In the genomic region with DNA sequence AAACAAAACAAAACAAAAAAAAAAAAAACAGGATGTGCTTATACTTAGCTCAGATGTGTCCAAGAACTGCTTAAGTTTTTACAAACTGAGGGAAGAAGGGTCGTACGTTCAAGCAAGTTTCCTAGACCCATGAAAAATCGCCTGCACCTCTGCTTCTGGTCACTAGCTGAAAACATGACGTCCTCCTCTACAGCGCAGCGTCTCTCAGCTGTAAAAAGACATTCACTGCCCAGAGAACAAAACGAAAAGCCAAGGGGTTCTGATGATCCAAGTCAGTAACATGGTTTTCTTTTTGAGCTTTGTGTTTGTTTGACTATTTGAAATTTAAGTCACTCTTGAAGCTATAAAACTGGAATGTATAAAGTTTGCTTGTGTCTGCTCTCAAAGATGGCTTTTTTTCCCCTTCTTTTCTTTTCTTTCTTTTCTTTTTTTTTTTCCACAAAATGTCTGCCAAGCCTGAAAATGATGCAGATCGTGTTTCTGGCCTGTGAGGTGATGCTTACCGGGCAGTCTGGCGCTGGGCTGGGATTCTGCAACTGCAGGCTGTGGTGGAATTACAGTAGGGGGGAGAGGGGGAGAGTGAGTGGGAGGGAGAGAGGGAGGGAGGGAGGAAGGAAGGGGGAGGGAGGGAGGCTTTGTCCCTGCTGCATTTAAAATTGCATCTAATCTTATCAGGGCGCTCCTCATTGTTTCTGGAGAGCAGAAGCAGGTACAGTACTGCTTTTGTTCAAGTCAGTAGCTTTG, we compare ENCODE assay signal across 9 mouse cellular contexts.
DNase-seq lines count a peak whose midpoint lies in the region; ATAC-seq and TF ChIP-seq lines count a peak whose summit lies in the region.
"Had no signal": no experiment of that assay in that cellular context is flagged by ENCODE, and none has a peak within 500 bp of the region (broad histone marks: within the 10 kb centered on the region; RNA-seq: fewer than 3 reads in every experiment).

No protein-coding gene starts in this region.

- H3K9ac ChIP-seq in heart, adult 2 months (ENCODE audit: low read depth, low read length) = no peak overlapping the region
- no peak overlapping the region for H3K9ac ChIP-seq in hindbrain, embryonic 11.5 days (ENCODE audit: low read depth, low read length)
- no peak overlapping the region for H3K9ac ChIP-seq in midbrain, embryonic 15.5 days

- TF ChIP-seq CTCF in heart, adult 2 months (IDR thresholded peaks at IDR 0.05) = no peak

- H3K79me2 ChIP-seq in heart, adult 2 months (replicated peaks; ENCODE audit: control insufficient read depth, insufficient read depth, low read length) = no peaks in the 10 kb centered on the region

- no peaks in the 10 kb centered on the region for H3K4me1 ChIP-seq in heart, embryonic 10.5 days
- no peaks in the 10 kb centered on the region for H3K4me1 ChIP-seq in heart, adult 2 months (ENCODE audit: control insufficient read depth, insufficient read depth, low read length)
- no peaks in the 10 kb centered on the region for H3K4me1 ChIP-seq in hindbrain, embryonic 11.5 days (replicated peaks; ENCODE audit: control insufficient read depth, insufficient read depth, low read length)
- peaks cover 6% of the 10 kb centered on the region; the same call in 1 of the 2 replicates for H3K4me1 ChIP-seq in midbrain, embryonic 15.5 days

- peak; percentile 82 for ATAC-seq in hindbrain, embryonic 11.5 days (ENCODE audit: low FRiP score)
- peak; percentile 80; the same call in 1 of the 2 replicates for ATAC-seq in midbrain, embryonic 15.5 days (replicated peaks)
- no peak for ATAC-seq in granulocyte monocyte progenitor cell, adult 5-6 weeks (replicated peaks; ENCODE audit: poor library complexity, severe bottlenecking)

- H3K9me3 ChIP-seq in heart, embryonic 10.5 days = no peaks in the 10 kb centered on the region
- H3K9me3 ChIP-seq in hindbrain, embryonic 11.5 days (ENCODE audit: control insufficient read depth, low read length) = no peaks in the 10 kb centered on the region
- H3K9me3 ChIP-seq in midbrain, embryonic 15.5 days = no peaks in the 10 kb centered on the region

- no peak for TF ChIP-seq POLR2A in heart, adult 2 months (IDR thresholded peaks at IDR 0.05; ENCODE audit: insufficient read depth, low read depth, low read length)

- WGBS in heart, embryonic 10.5 days = 4% methylated on average over 11 of the region's 11 CpGs
- WGBS in heart, adult 2 months = 6% methylated on average over 11 of the region's 11 CpGs
- WGBS in hindbrain, embryonic 11.5 days = 5% methylated on average over 11 of the region's 11 CpGs
- 2% methylated on average over 11 of the region's 11 CpGs for WGBS in midbrain, embryonic 15.5 days

- DNase-seq in heart, embryonic 10.5 days (ENCODE audit: low spot score) = no peak
- no peak for DNase-seq in heart, adult 2 months
- DNase-seq in NIH3T3 (ENCODE audit: low read depth) = peak; percentile 73
- DNase-seq in hindbrain, embryonic 11.5 days (ENCODE audit: low spot score) = peak; percentile 51
- no peak for DNase-seq in adrenal gland, adult 8-10 months
- no peak for DNase-seq in thymus, postnatal 10 days (ENCODE audit: low spot score in 2 of 2)

- TF ChIP-seq EP300 in heart, adult 2 months (IDR thresholded peaks at IDR 0.05; ENCODE audit: insufficient read depth, low read depth, low read length) = no peak

- peak overlapping the region; percentile 19 for H3K4me2 ChIP-seq in hindbrain, embryonic 11.5 days (replicated peaks; ENCODE audit: low read depth, low read length)
- peak overlapping the region; percentile 43 for H3K4me2 ChIP-seq in midbrain, embryonic 15.5 days

- no peaks in the 10 kb centered on the region for H3K36me3 ChIP-seq in heart, embryonic 10.5 days
- H3K36me3 ChIP-seq in heart, adult 2 months (ENCODE audit: control insufficient read depth, insufficient read depth, low read length) = no peaks in the 10 kb centered on the region
- H3K36me3 ChIP-seq in hindbrain, embryonic 11.5 days (ENCODE audit: control insufficient read depth, insufficient read depth, low read length) = no peaks in the 10 kb centered on the region
- H3K36me3 ChIP-seq in midbrain, embryonic 15.5 days (replicated peaks) = no peaks in the 10 kb centered on the region

- intact Hi-C loops in heart, adult 2 months (cut with DNase I) = no loop called here

- no peak overlapping the region; the same call in 1 of the 2 replicates for H3K27ac ChIP-seq in heart, embryonic 10.5 days
- H3K27ac ChIP-seq in heart, adult 2 months = no peak overlapping the region
- H3K27ac ChIP-seq in hindbrain, embryonic 11.5 days (ENCODE audit: low read depth, low read length) = no peak overlapping the region
- no peak overlapping the region for H3K27ac ChIP-seq in midbrain, embryonic 15.5 days

- peaks cover 9% of the 10 kb centered on the region; the same call in 1 of the 2 replicates for H3K27me3 ChIP-seq in heart, embryonic 10.5 days (ENCODE audit: insufficient read depth, poor library complexity, severe bottlenecking)
- no peaks in the 10 kb centered on the region for H3K27me3 ChIP-seq in heart, adult 2 months (ENCODE audit: control insufficient read depth, insufficient read depth, low read length)
- no peaks in the 10 kb centered on the region for H3K27me3 ChIP-seq in hindbrain, embryonic 11.5 days (ENCODE audit: control insufficient read depth, insufficient read depth, low read length)
- no peaks in the 10 kb centered on the region for H3K27me3 ChIP-seq in midbrain, embryonic 15.5 days (replicated peaks)

- peak overlapping the region; percentile 35 for H3K4me3 ChIP-seq in heart, embryonic 10.5 days
- no peak overlapping the region for H3K4me3 ChIP-seq in heart, adult 2 months
- H3K4me3 ChIP-seq in hindbrain, embryonic 11.5 days (ENCODE audit: low read depth, low read length) = no peak overlapping the region
- H3K4me3 ChIP-seq in midbrain, embryonic 15.5 days = peak overlapping the region; percentile 10; the same call in 1 of the 2 replicates
- H3K4me3 ChIP-seq: erythroblast, embryonic 14.5 days had no signal

Comparison
In these comparisons a context has a peak if more than half of its experiments do, and no peak if none do; other contexts are left out.
1. H3K4me3 ChIP-seq: peak in heart, embryonic 10.5 days (single experiment) and midbrain, embryonic 15.5 days (single experiment); none in heart, adult 2 months (single experiment) and hindbrain, embryonic 11.5 days (single experiment).
2. DNase-seq: peak in NIH3T3 (single experiment) and hindbrain, embryonic 11.5 days (single experiment); none in heart, embryonic 10.5 days (single experiment), heart, adult 2 months (0 of 2), adrenal gland, adult 8-10 months (single experiment) and thymus, postnatal 10 days (0 of 2).